Mouse (Mus musculus): ENCODE data around the gene Rbks.
A peak's percentile ranks its signal among the peaks of the same experiment; 100 is the strongest.

Gene Rbks

GRCm38 (mm10) chr5:31576539-31576975 is 120.9 kb downstream of the Rbks start:
- DNase-seq = peak; percentile 53

All from layer of hippocampus, adult 9-11 months (tissue).